Mouse (Mus musculus): ENCODE measurements at regions not wholly inside any gene's neighbourhood (a gene's known extent, or its start where the extent isn't known, plus 50 kb on each side); places are given as distances from the start of the nearest gene placed in this dataset.

GRCm38 (mm10) chr4:12532961-12533360 is 361.1 kb upstream of the Fam92a start:
- no peak for DNase-seq

- DNase-seq: no peak
These were observed 350.5 kb upstream of the Fam92a start for GRCm38 (mm10) chr4:12522358-12522757.

GRCm38 (mm10) chr4:12521246-12521645 is 349.4 kb upstream of the Fam92a start:
- DNase-seq: no peak

GRCm38 (mm10) chr4:12516497-12516896 is 344.7 kb upstream of the Fam92a start:
- DNase-seq: no peak

GRCm38 (mm10) chr4:12511656-12512385 is 340.0 kb upstream of the Fam92a start:
- DNase-seq: peak; percentile 43

- no peak for DNase-seq
These were observed 335.2 kb upstream of the Fam92a start for GRCm38 (mm10) chr4:12506851-12507551.

- DNase-seq: no peak
These were observed 329.3 kb upstream of the Fam92a start for GRCm38 (mm10) chr4:12501086-12501485.

GRCm38 (mm10) chr4:12498426-12498825 is 326.6 kb upstream of the Fam92a start:
- DNase-seq: no peak

GRCm38 (mm10) chr4:12492468-12492867 is 320.7 kb upstream of the Fam92a start:
- DNase-seq: no peak

GRCm38 (mm10) chr4:12491306-12491705 is 319.5 kb upstream of the Fam92a start:
- no peak for DNase-seq

GRCm38 (mm10) chr4:12490066-12490465 is 318.3 kb upstream of the Fam92a start:
- DNase-seq: no peak

- peak; percentile 91 for DNase-seq
These were observed 317.5 kb upstream of the Fam92a start for GRCm38 (mm10) chr4:12489358-12489757.

- DNase-seq: no peak
These were observed 309.7 kb upstream of the Fam92a start for GRCm38 (mm10) chr4:12481481-12481880.

GRCm38 (mm10) chr4:12476717-12477116 is 304.9 kb upstream of the Fam92a start:
- no peak for DNase-seq

- no peak for DNase-seq
These were observed 303.3 kb upstream of the Fam92a start for GRCm38 (mm10) chr4:12474981-12475568.

- DNase-seq: no peak
These were observed 302.6 kb upstream of the Fam92a start for GRCm38 (mm10) chr4:12474421-12474820.

- no peak for DNase-seq
These were observed 289.9 kb upstream of the Fam92a start for GRCm38 (mm10) chr4:12461701-12462100.

- DNase-seq: no peak
These were observed 289.4 kb upstream of the Fam92a start for GRCm38 (mm10) chr4:12461251-12461650.

GRCm38 (mm10) chr4:12457978-12458597 is 286.3 kb upstream of the Fam92a start:
- DNase-seq: peak; percentile 11

GRCm38 (mm10) chr4:12452086-12452485 is 280.3 kb upstream of the Fam92a start:
- no peak for DNase-seq

GRCm38 (mm10) chr4:12425507-12425906 is 253.7 kb upstream of the Fam92a start:
- DNase-seq: no peak

GRCm38 (mm10) chr4:12421628-12422319 is 250.0 kb upstream of the Fam92a start:
- no peak for DNase-seq

GRCm38 (mm10) chr4:12418086-12418485 is 246.3 kb upstream of the Fam92a start:
- no peak for DNase-seq

Data from cerebellum, adult 9-10 months (tissue).